Mouse (Mus musculus): ENCODE measurements around the gene Pik3r1. TPM values are rescaled to one million over a fixed set of nuclear protein-coding genes. Genes with fewer than 3 reads are reported as not detected.
A peak's percentile ranks its signal among the peaks of the same experiment; 100 is the strongest.

The Pik3r1 gene
- polyA plus RNA-seq, 1 experiment from 2014 or later = 30.8 TPM

GRCm38 (mm10) chr13:101730351-101730750 is 37.7 kb downstream of the Pik3r1 start:
- Histone ChIP-seq H3K9me3 (no peaks in the 10 kb centered on the region), H3K27me3 (replicated peaks) (no peaks in the 10 kb centered on the region), H3K4me2 (replicated peaks) (no peak overlapping the region), H3K36me3 (no peaks in the 10 kb centered on the region), H3K4me3 (replicated peaks) (no peak overlapping the region), H3K27ac (no peak overlapping the region), H3K9ac (no peak overlapping the region), H3K4me1 (replicated peaks) (peaks cover 23% of the 10 kb centered on the region)
- no peak for ATAC-seq
- WGBS = 85% methylated on average over 8 of the region's 8 CpGs

- 82% methylated on average over 4 of the region's 4 CpGs for WGBS
- H3K27me3 ChIP-seq (replicated peaks) = no peaks in the 10 kb centered on the region
- no peaks in the 10 kb centered on the region for H3K36me3 ChIP-seq
- H3K4me1 ChIP-seq (replicated peaks) = peaks cover 23% of the 10 kb centered on the region
- no peaks in the 10 kb centered on the region for H3K9me3 ChIP-seq
- no peak overlapping the region for H3K4me2 ChIP-seq (replicated peaks)
- ATAC-seq = peak; percentile 23; the same call in 1 of the 2 replicates
- no peak overlapping the region for H3K27ac ChIP-seq
- H3K4me3 ChIP-seq (replicated peaks) = no peak overlapping the region
- H3K9ac ChIP-seq = no peak overlapping the region
Measured at GRCm38 (mm10) chr13:101729248-101730055, 38.6 kb downstream of the Pik3r1 start.

- Histone ChIP-seq H3K27ac (0 out of 2 replicates have a peak overlapping the region, but pooled peaks have one; percentile 6), H3K4me2 (replicated peaks) (no peak overlapping the region), H3K9ac (no peak overlapping the region), H3K4me3 (replicated peaks) (no peak overlapping the region), H3K9me3 (no peaks in the 10 kb centered on the region), H3K36me3 (no peaks in the 10 kb centered on the region), H3K4me1 (replicated peaks) (peaks cover 27% of the 10 kb centered on the region), H3K27me3 (replicated peaks) (no peaks in the 10 kb centered on the region)
- WGBS = 71% methylated on average over 7 of the region's 7 CpGs
- 0 out of 2 replicates have a peak, but pooled peaks have one; percentile 49 for ATAC-seq
Measured at GRCm38 (mm10) chr13:101728816-101729215, 39.2 kb downstream of the Pik3r1 start.

GRCm38 (mm10) chr13:101728300-101728699 is 39.7 kb downstream of the Pik3r1 start:
- H3K36me3 ChIP-seq = no peaks in the 10 kb centered on the region
- 90% methylated on average over 3 of the region's 3 CpGs for WGBS
- H3K4me2 ChIP-seq (replicated peaks) = no peak overlapping the region
- H3K9me3 ChIP-seq = no peaks in the 10 kb centered on the region
- no peaks in the 10 kb centered on the region for H3K27me3 ChIP-seq (replicated peaks)
- ATAC-seq = no peak
- H3K27ac ChIP-seq = 0 out of 2 replicates have a peak overlapping the region, but pooled peaks have one; percentile 6
- H3K9ac ChIP-seq = no peak overlapping the region
- H3K4me3 ChIP-seq (replicated peaks) = no peak overlapping the region
- H3K4me1 ChIP-seq (replicated peaks) = peaks cover 26% of the 10 kb centered on the region

GRCm38 (mm10) chr13:101727837-101728236 is 40.2 kb downstream of the Pik3r1 start:
- Histone ChIP-seq H3K36me3 (no peaks in the 10 kb centered on the region), H3K27me3 (replicated peaks) (no peaks in the 10 kb centered on the region), H3K9ac (no peak overlapping the region), H3K9me3 (no peaks in the 10 kb centered on the region), H3K4me2 (replicated peaks) (no peak overlapping the region), H3K4me3 (replicated peaks) (no peak overlapping the region), H3K4me1 (replicated peaks) (peaks cover 21% of the 10 kb centered on the region), H3K27ac (no peak overlapping the region)
- ATAC-seq = no peak
- WGBS = 55% methylated on average over 5 of the region's 5 CpGs

GRCm38 (mm10) chr13:101726922-101727321 is 41.1 kb downstream of the Pik3r1 start:
- Histone ChIP-seq H3K4me3 (replicated peaks) (no peak overlapping the region), H3K9ac (no peak overlapping the region), H3K9me3 (no peaks in the 10 kb centered on the region), H3K27ac (no peak overlapping the region), H3K4me2 (replicated peaks) (no peak overlapping the region), H3K36me3 (no peaks in the 10 kb centered on the region), H3K4me1 (replicated peaks) (peaks cover 20% of the 10 kb centered on the region), H3K27me3 (replicated peaks) (no peaks in the 10 kb centered on the region)
- 76% methylated on average over 3 of the region's 3 CpGs for WGBS
- ATAC-seq = no peak

- Histone ChIP-seq H3K36me3 (no peaks in the 10 kb centered on the region), H3K4me2 (replicated peaks) (no peak overlapping the region), H3K4me3 (replicated peaks) (no peak overlapping the region), H3K4me1 (replicated peaks) (peaks cover 13% of the 10 kb centered on the region; the same call in 1 of the 2 replicates), H3K27me3 (replicated peaks) (no peaks in the 10 kb centered on the region), H3K9ac (no peak overlapping the region), H3K9me3 (no peaks in the 10 kb centered on the region), H3K27ac (no peak overlapping the region)
- 87% methylated on average over 9 of the region's 9 CpGs for WGBS
- no peak for ATAC-seq
Measured at GRCm38 (mm10) chr13:101721901-101722595, 46.0 kb downstream of the Pik3r1 start.

GRCm38 (mm10) chr13:101721154-101721553 is 46.9 kb downstream of the Pik3r1 start:
- Histone ChIP-seq H3K9ac (no peak overlapping the region), H3K4me1 (replicated peaks) (peaks cover 13% of the 10 kb centered on the region; the same call in 1 of the 2 replicates), H3K27ac (no peak overlapping the region), H3K9me3 (no peaks in the 10 kb centered on the region), H3K4me2 (replicated peaks) (no peak overlapping the region), H3K27me3 (replicated peaks) (no peaks in the 10 kb centered on the region), H3K36me3 (no peaks in the 10 kb centered on the region), H3K4me3 (replicated peaks) (no peak overlapping the region)
- 66% methylated on average over 2 of the region's 2 CpGs for WGBS
- no peak for ATAC-seq

GRCm38 (mm10) chr13:101719312-101719870 is 48.6 kb downstream of the Pik3r1 start:
- Histone ChIP-seq H3K9ac (no peak overlapping the region), H3K4me1 (replicated peaks) (peaks cover 13% of the 10 kb centered on the region; the same call in 1 of the 2 replicates), H3K4me2 (replicated peaks) (0 out of 2 replicates have a peak overlapping the region, but pooled peaks have one; percentile 12), H3K27ac (0 out of 2 replicates have a peak overlapping the region, but pooled peaks have one; percentile 25), H3K27me3 (replicated peaks) (no peaks in the 10 kb centered on the region), H3K9me3 (no peaks in the 10 kb centered on the region), H3K36me3 (no peaks in the 10 kb centered on the region), H3K4me3 (replicated peaks) (no peak overlapping the region)
- peak; percentile 61 for ATAC-seq
- WGBS = 16% methylated on average over 11 of the region's 11 CpGs

GRCm38 (mm10) chr13:101718744-101719143 is 49.3 kb downstream of the Pik3r1 start:
- no peak overlapping the region for H3K9ac ChIP-seq
- H3K27ac ChIP-seq = 0 out of 2 replicates have a peak overlapping the region, but pooled peaks have one; percentile 25
- no peaks in the 10 kb centered on the region for H3K27me3 ChIP-seq (replicated peaks)
- no peak for ATAC-seq
- H3K4me3 ChIP-seq (replicated peaks) = no peak overlapping the region
- no peaks in the 10 kb centered on the region for H3K36me3 ChIP-seq
- H3K4me2 ChIP-seq (replicated peaks) = 0 out of 2 replicates have a peak overlapping the region, but pooled peaks have one; percentile 12
- H3K9me3 ChIP-seq = no peaks in the 10 kb centered on the region
- WGBS = 64% methylated on average over 7 of the region's 7 CpGs
- 0 out of 2 replicates have a peak, but pooled peaks cover 9% of the 10 kb centered on the region for H3K4me1 ChIP-seq (replicated peaks)

- H3K4me1 ChIP-seq (replicated peaks) = 0 out of 2 replicates have a peak, but pooled peaks cover 9% of the 10 kb centered on the region
- no peak overlapping the region for H3K4me3 ChIP-seq (replicated peaks)
- no peak overlapping the region for H3K9ac ChIP-seq
- H3K27ac ChIP-seq = no peak overlapping the region
- no peaks in the 10 kb centered on the region for H3K36me3 ChIP-seq
- no peak for ATAC-seq
- no peaks in the 10 kb centered on the region for H3K27me3 ChIP-seq (replicated peaks)
- H3K9me3 ChIP-seq = no peaks in the 10 kb centered on the region
- H3K4me2 ChIP-seq (replicated peaks) = no peak overlapping the region
- 70% methylated on average over 6 of the region's 6 CpGs for WGBS
Measured at GRCm38 (mm10) chr13:101717836-101718235, 50.2 kb downstream of the Pik3r1 start.

All from intestine, embryonic 15.5 days (tissue).